Mouse (Mus musculus): ENCODE data around the gene Kdm5c. TPM values are rescaled to one million over a fixed set of nuclear protein-coding genes. Genes with fewer than 3 reads are reported as not detected.

Kdm5c gene
- 28.8 and 37.7 TPM in 2 replicates for polyA plus RNA-seq (2014; fragmentation: Nextera tagmentation; extraction: Ambion mirVana)

DNA sequence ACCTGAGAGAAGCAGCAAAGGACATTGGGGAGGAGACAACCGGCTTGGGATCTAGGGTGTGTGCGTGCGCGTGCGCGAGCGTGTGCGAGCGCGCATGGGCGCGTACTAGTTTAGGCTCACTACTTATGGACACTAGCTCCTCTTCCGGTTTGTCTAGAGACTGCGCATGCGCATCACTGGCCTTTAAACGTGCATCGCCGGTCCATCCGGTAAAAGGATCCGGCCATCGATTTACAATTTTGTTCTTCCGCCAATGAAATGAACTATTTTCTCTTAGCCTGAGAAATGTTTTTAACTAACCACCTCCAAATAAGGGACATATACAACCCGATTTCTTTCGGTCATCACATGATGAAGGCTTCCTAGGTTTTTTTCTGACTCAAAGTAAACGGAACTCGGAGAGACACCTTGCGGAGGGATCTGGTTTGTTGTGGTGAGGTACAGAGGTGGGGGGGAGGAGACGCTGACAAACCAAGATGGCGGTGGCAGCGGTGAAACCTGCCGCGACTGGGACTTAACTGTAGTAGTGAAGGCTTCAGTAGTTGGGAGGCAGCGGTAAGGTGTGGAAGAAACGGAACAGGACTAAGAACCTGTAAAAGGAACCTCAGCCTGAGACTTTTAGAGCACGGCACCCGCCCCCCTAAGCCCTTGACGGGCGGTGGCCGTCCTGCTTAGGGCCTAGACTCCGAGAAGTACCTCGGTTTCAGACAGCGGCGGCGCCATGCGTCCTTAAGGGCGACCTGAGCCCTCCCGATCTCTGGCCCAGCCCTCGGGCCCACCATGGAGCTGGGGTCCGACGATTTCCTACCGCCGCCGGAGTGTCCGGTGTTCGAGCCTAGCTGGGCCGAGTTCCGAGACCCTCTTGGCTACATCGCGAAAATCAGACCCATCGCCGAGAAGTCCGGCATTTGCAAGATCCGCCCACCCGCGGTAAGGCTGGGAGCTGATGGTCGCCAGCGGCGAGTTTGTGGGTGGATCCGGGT lies at the start of gene Kdm5c:
Gene Kdm5c (plus strand): TSS at position 240 of the 983 bp plus-strand sequence.
- no peaks in the 10 kb centered on the region for H3K9me3 ChIP-seq (ENCODE audit: control insufficient read depth, low read length)
- no peaks in the 10 kb centered on the region for H3K27me3 ChIP-seq (ENCODE audit: control insufficient read depth, insufficient read depth, low read length)
- H3K27ac ChIP-seq (replicated peaks; ENCODE audit: low read depth, low read length) = peak within 1 kb of the TSS; percentile 54
- ATAC-seq (ENCODE audit: low FRiP score, low TSS enrichment) (peak; percentile 97), DNase-seq (peak; percentile 99)
- H3K4me2 ChIP-seq (ENCODE audit: low read length) = peak within 1 kb of the TSS; percentile 84
- WGBS = 2% methylated on average over 69 of the region's 69 CpGs
- H3K4me3 ChIP-seq (replicated peaks; ENCODE audit: low read depth, low read length) = peak within 1 kb of the TSS; percentile 86
- H3K4me1 ChIP-seq (ENCODE audit: control insufficient read depth, insufficient read depth, low read length) = peaks cover 20% of the 10 kb centered on the region
- H3K36me3 ChIP-seq (ENCODE audit: control insufficient read depth, insufficient read depth, low read length) = peaks cover 6% of the 10 kb centered on the region
- peak within 1 kb of the TSS; percentile 83 for H3K9ac ChIP-seq (replicated peaks; ENCODE audit: low read length)

DNA sequence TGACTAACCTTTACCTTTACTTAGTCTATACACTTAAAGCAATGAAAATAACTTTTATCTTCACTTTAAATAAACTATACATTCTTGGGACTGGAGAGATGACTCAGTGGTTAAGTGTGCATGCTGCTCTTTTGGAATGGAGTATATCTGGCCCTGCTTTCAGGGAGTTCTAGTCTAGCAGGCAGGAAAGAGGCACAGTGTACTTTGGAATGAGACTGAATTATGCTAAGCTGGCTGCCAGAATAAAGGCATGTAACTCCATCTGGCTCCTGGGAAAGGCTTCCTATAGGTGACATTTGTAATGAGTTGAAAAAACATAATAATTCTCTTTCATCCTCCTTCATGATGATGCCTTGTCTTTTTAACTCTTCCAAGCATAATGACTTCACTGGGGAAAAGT lies 45.7 kb upstream of the Kdm5c start:
- Histone ChIP-seq H3K27me3 (ENCODE audit: control insufficient read depth, insufficient read depth, low read length) (peaks cover 17% of the 10 kb centered on the region), H3K9me3 (ENCODE audit: control insufficient read depth, low read length) (no peaks in the 10 kb centered on the region), H3K4me1 (ENCODE audit: control insufficient read depth, insufficient read depth, low read length) (no peaks in the 10 kb centered on the region), H3K27ac (replicated peaks; ENCODE audit: low read depth, low read length) (no peak overlapping the region), H3K9ac (replicated peaks; ENCODE audit: low read length) (no peak overlapping the region), H3K4me3 (replicated peaks; ENCODE audit: low read depth, low read length) (no peak overlapping the region), H3K4me2 (ENCODE audit: low read length) (no peak overlapping the region), H3K36me3 (ENCODE audit: control insufficient read depth, insufficient read depth, low read length) (no peaks in the 10 kb centered on the region)
- DNase-seq (no peak), ATAC-seq (ENCODE audit: low FRiP score, low TSS enrichment) (no peak)

DNA sequence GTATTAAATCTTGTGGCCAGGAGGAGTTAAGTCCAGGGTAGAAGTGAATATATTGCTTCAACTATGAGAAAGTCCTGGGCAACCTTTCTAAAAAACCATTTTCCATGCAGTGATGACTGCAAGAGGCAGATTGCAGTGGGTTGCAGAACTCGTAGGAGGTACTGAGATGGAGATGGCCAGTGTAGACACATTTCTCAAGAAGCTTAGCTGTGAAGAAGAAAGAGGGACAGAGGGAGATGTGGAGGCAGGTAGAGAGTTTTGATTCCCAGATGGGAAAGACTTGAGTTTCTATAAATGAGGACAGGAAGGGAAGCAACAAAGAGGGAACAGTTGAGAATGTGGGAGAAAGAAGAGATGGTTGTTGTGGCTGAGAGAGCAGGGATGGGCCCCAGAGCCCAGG lies 41.6 kb upstream of the Kdm5c start:
- no peak for DNase-seq
- WGBS = 81% methylated on average over 1 of the region's 1 CpGs
- peaks cover 32% of the 10 kb centered on the region for H3K27me3 ChIP-seq (ENCODE audit: control insufficient read depth, insufficient read depth, low read length)

DNA sequence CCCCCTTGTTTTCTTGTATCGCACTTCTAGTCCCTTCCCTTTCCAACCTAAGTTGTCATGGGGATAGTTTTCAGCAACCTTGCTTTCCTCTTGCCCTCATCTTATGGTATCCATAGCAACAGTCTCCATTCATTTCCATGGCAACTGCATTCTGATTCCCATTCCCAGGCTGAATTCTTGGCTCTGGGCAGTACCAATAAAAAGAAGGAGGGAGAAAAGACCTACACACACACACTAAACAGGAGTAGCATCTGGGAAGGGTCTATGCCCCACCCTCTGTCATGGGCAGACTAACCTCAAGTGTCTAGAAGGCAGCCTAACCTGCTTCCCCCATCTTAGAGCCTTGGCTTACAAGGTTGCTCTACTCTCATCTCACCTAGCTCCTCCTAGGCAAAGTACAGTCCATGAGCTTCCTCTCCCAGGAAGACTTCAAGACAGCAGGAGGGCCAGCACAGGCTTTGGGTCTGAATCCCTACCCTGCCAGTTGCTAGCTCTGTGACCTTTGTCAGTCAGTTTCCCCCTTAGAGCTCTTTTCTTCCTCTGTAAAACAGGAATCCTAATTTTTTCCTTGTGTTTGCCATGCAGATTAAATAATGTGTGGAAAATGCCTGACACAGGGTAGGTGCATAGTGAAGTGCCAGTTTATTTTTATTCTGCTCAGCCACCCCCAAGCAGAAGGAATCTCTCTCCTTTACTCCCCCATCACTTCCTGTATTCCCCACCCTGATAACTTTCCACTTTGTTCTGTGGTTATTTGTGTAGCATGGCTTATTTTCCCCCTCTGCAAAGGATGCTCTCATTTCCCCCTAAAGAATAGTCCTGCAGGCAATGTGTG lies 34.8 kb upstream of the Kdm5c start:
- Histone ChIP-seq H3K4me2 (ENCODE audit: low read length) (peak overlapping the region; percentile 30), H3K9me3 (ENCODE audit: control insufficient read depth, low read length) (no peaks in the 10 kb centered on the region), H3K4me3 (replicated peaks; ENCODE audit: low read depth, low read length) (no peak overlapping the region), H3K9ac (replicated peaks; ENCODE audit: low read length) (no peak overlapping the region), H3K4me1 (ENCODE audit: control insufficient read depth, insufficient read depth, low read length) (peaks cover 23% of the 10 kb centered on the region), H3K27ac (replicated peaks; ENCODE audit: low read depth, low read length) (peak overlapping the region; percentile 87), H3K27me3 (ENCODE audit: control insufficient read depth, insufficient read depth, low read length) (peaks cover 57% of the 10 kb centered on the region), H3K36me3 (ENCODE audit: control insufficient read depth, insufficient read depth, low read length) (no peaks in the 10 kb centered on the region)
- DNase-seq = peak; percentile 86
- WGBS = 28% methylated on average over 1 of the region's 1 CpGs
- ATAC-seq (ENCODE audit: low FRiP score, low TSS enrichment) = peak; percentile 85

More for the DNA sequence above, 41.6 kb upstream of the Kdm5c start:
- Histone ChIP-seq H3K4me2 (ENCODE audit: low read length) (no peak overlapping the region), H3K9me3 (ENCODE audit: control insufficient read depth, low read length) (no peaks in the 10 kb centered on the region), H3K36me3 (ENCODE audit: control insufficient read depth, insufficient read depth, low read length) (no peaks in the 10 kb centered on the region), H3K9ac (replicated peaks; ENCODE audit: low read length) (no peak overlapping the region), H3K27ac (replicated peaks; ENCODE audit: low read depth, low read length) (no peak overlapping the region), H3K4me3 (replicated peaks; ENCODE audit: low read depth, low read length) (no peak overlapping the region), H3K4me1 (ENCODE audit: control insufficient read depth, insufficient read depth, low read length) (no peaks in the 10 kb centered on the region)
- no peak for ATAC-seq (ENCODE audit: low FRiP score, low TSS enrichment)

DNA sequence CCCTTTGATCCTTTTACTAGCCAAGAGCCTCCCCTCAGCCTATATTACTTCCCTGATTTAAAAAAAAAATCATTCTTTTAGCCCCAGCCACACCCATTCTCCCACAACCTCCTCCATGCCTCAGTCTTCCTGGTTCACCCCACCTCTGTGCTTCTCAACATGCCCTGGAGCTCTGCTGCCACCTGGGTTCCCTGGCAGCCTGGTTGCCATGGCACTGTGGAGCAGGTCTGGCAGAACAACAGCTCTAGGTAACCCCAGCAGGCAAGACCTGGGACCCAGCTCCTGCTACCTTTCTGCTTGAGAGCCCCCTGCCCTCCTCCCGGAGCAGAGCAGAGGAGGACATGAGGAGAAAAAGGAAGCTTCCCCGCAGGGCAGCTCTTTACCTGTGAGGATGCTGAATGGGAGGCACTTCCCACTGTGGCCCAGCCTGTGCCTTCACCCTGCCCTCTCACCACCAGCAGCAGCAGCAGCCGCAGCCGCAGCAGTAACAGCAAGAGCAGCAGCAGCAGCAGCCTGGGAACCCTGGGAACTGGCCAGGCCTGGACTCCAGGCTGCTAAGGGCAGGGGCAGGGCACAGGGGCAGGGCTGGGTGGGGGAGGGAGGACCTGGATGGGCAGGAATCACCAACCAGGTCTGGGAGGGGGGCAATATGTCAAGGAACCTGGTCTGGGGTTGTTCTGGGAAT lies 30.9 kb upstream of the Kdm5c start:
- no peak for ATAC-seq (ENCODE audit: low FRiP score, low TSS enrichment)
- Histone ChIP-seq H3K9ac (replicated peaks; ENCODE audit: low read length) (no peak overlapping the region), H3K4me3 (replicated peaks; ENCODE audit: low read depth, low read length) (no peak overlapping the region), H3K4me1 (ENCODE audit: control insufficient read depth, insufficient read depth, low read length) (peaks cover 21% of the 10 kb centered on the region), H3K27ac (replicated peaks; ENCODE audit: low read depth, low read length) (0 out of 2 replicates have a peak overlapping the region, but pooled peaks have one; percentile 41), H3K9me3 (ENCODE audit: control insufficient read depth, low read length) (no peaks in the 10 kb centered on the region), H3K36me3 (ENCODE audit: control insufficient read depth, insufficient read depth, low read length) (no peaks in the 10 kb centered on the region), H3K27me3 (ENCODE audit: control insufficient read depth, insufficient read depth, low read length) (peaks cover 60% of the 10 kb centered on the region), H3K4me2 (ENCODE audit: low read length) (no peak overlapping the region)
- peak; percentile 9 for DNase-seq
- WGBS = 37% methylated on average over 4 of the region's 4 CpGs

DNA sequence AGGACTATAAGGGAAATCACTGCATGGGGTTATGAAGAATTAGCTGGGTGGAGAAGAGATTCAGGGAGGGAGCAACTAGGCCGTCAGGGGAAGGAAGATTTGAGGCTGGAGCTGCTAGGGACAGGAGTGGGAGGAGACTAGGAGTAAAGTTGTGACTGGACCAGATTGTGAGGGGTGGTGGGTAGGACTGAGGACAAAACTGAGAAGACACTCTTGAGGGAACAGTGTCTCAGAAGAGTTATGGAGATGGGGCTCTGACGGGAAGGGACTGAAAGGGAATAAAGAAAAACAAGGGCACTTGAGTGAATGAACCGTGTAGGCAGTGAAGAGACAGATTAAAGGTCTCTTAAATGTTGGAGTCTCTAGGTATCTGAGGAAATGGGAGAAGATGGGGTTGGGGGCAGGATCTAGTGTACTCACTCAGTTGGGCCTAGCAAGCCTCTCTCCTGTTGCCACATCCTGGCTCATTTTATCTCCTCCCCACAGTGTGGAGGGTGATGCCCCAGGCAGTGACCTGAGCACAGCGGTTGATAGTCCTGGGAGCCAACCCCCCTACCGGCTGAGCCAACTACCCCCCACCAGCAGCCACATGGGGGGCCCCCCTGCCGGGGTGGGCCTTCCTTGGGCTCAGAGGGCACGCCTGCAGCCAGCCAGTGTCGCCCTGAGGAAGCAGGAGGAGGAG lies 30.3 kb upstream of the Kdm5c start:
- no peak overlapping the region for H3K4me3 ChIP-seq (replicated peaks; ENCODE audit: low read depth, low read length)
- no peak overlapping the region for H3K4me2 ChIP-seq (ENCODE audit: low read length)
- no peak for DNase-seq
- ATAC-seq (ENCODE audit: low FRiP score, low TSS enrichment) = no peak
- H3K36me3 ChIP-seq (ENCODE audit: control insufficient read depth, insufficient read depth, low read length) = no peaks in the 10 kb centered on the region
- no peak overlapping the region for H3K9ac ChIP-seq (replicated peaks; ENCODE audit: low read length)
- peaks cover 15% of the 10 kb centered on the region for H3K4me1 ChIP-seq (ENCODE audit: control insufficient read depth, insufficient read depth, low read length)
- H3K9me3 ChIP-seq (ENCODE audit: control insufficient read depth, low read length) = no peaks in the 10 kb centered on the region
- WGBS = 28% methylated on average over 8 of the region's 8 CpGs
- H3K27ac ChIP-seq (replicated peaks; ENCODE audit: low read depth, low read length) = 0 out of 2 replicates have a peak overlapping the region, but pooled peaks have one; percentile 41
- H3K27me3 ChIP-seq (ENCODE audit: control insufficient read depth, insufficient read depth, low read length) = peaks cover 67% of the 10 kb centered on the region

DNA sequence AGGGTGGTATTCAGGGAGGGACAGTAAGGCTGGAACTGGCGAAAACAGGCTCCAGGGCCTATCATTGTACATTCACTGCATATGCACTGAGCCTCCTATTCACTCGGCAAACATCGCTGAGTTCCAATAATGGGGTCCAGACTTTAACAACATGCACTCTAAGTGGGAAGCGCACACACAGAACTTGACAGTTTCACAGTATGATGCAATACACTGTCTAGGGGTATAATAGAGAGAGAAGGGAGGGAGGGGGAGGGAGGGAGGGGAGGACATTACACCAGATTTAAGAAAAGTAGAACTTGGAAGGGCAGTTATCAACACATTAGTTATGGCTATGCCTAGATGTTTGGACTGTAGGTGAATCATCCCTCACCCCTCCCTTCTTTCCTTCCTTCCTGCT lies 29.6 kb upstream of the Kdm5c start:
- WGBS = 63% methylated on average over 4 of the region's 4 CpGs
- Histone ChIP-seq H3K4me3 (replicated peaks; ENCODE audit: low read depth, low read length) (no peak overlapping the region), H3K4me1 (ENCODE audit: control insufficient read depth, insufficient read depth, low read length) (peaks cover 15% of the 10 kb centered on the region), H3K27ac (replicated peaks; ENCODE audit: low read depth, low read length) (no peak overlapping the region), H3K9ac (replicated peaks; ENCODE audit: low read length) (no peak overlapping the region), H3K27me3 (ENCODE audit: control insufficient read depth, insufficient read depth, low read length) (peaks cover 69% of the 10 kb centered on the region), H3K9me3 (ENCODE audit: control insufficient read depth, low read length) (no peaks in the 10 kb centered on the region), H3K4me2 (ENCODE audit: low read length) (no peak overlapping the region), H3K36me3 (ENCODE audit: control insufficient read depth, insufficient read depth, low read length) (no peaks in the 10 kb centered on the region)
- ATAC-seq (ENCODE audit: low FRiP score, low TSS enrichment) = no peak
- DNase-seq = no peak

DNA sequence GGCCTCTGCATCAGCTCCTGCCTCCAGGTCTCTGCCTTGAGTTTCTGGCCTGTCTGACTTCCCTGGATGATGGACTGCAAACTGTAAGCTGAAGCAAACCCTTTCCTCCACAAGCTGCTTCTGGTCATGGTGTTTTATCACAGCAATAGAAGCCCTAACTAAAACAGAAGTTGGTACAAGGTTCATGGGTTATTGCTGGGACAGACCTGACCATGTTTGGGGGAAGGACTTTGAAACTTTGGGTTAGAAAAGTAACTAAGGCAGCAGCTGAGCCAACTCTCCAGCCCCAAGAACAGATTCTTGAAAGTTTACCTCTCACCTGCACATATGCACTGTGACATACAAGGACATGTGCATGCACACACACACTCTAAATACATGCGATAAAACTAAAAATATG lies 27.3 kb upstream of the Kdm5c start:
- H3K27me3 ChIP-seq (ENCODE audit: control insufficient read depth, insufficient read depth, low read length) = peaks cover 65% of the 10 kb centered on the region
- WGBS = 96% methylated on average over 1 of the region's 1 CpGs

More for the DNA sequence above, 27.3 kb upstream of the Kdm5c start:
- Histone ChIP-seq H3K9me3 (ENCODE audit: control insufficient read depth, low read length) (no peaks in the 10 kb centered on the region), H3K4me2 (ENCODE audit: low read length) (no peak overlapping the region), H3K27ac (replicated peaks; ENCODE audit: low read depth, low read length) (no peak overlapping the region), H3K4me3 (replicated peaks; ENCODE audit: low read depth, low read length) (no peak overlapping the region), H3K4me1 (ENCODE audit: control insufficient read depth, insufficient read depth, low read length) (peaks cover 3% of the 10 kb centered on the region; the same call in 1 of the 2 replicates), H3K9ac (replicated peaks; ENCODE audit: low read length) (no peak overlapping the region), H3K36me3 (ENCODE audit: control insufficient read depth, insufficient read depth, low read length) (no peaks in the 10 kb centered on the region)
- ATAC-seq (ENCODE audit: low FRiP score, low TSS enrichment) (no peak), DNase-seq (no peak)

Data from midbrain, embryonic 14.5 days (tissue).